Mouse (Mus musculus): Measurements from ENCODE around the gene Foxc1.

Foxc1 gene

DNA sequence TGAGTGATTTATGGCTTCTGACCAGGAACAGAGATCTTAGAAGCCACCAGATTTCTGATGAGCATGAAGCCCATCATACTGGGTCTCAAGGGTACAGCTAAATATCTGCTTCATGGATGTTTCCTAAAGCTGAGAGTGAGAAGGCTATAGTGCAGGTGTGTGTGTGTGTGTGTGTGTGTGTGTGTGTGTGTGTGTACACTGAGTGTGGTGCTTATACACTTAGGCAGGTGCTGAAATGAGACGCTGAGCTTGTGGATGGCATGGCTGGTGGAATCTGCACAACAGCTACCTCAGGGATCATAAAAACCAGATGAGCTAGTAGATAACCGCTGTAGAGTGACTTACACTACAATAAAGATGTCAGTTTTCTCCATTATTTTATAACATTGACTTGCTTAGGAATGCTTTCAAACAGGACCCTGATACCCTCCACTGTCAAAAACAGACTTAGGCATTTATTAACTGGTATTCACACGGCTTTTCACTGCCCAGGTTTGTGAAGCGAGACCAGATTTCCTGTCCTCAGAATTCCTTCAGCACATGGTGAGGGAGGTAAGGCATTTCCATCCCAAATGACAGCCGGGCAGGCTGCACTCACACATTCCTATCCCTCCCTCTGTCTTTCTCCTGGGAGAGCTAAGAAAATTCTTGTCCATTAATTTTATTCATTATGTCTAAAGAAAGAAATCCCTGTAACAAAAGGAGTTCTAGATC lies 43.0 kb downstream of the Foxc1 start:
- DNase-seq = no peak

DNA sequence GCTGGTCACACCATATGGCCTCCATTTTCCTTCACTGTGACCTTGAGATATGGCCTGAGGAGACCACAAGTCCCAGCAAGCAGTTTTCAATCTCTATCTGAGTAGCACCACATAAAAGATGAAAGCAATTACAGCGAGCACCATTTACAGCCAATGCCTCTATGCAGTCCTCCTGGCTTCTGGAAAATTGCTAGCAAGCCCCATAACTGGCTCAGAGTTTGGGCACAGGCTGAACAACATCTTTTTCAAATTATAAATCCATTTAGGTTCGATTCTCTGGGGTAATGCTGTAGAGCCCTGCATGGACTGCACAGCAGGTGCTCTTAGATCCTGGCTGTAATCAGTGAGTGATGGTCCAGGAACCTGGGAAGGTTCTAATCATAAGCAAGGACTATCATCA lies 47.1 kb downstream of the Foxc1 start:
- DNase-seq = no peak

DNA sequence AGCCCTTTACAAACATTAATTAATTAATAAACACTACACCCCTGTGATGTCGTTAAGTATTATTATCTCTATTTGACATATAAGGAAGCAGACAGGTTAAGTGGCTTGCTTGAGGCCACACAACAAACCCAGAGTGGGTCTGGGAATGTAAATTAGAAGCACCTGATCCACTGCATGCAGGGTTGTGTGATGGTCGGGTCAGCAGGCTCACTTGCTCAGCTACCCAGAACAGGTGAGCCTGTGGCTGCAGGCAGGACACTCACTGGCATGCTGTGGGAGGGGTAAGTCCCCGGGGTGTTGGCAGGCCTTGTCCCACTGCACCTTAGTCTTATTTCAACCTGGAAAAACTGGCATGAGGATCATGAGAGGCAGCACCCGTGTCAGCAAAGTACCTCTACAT lies 47.6 kb downstream of the Foxc1 start:
- no peak for DNase-seq

DNA sequence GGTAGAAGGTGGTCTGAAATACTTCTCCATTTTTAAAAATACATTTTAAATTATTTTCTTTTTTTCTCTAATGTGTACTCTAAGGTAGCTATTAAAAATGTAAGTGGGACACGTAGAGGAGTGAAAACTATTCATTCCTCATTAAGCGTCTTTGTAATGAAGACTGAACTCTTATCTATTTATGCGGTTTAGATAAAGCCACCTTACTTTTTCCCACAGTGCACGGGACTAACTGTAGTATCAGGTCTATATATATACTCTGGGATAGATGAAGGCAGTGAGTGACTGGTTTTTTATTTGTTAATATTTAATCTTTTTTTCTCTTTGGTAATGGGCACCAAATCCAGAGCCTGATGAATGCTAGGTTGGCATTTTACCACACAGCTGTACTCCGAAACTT lies 53.8 kb downstream of the Foxc1 start:
- DNase-seq = no peak

Data from cerebellum, postnatal 36 days (tissue).